Mouse (Mus musculus) adrenal gland, adult (tissue): Measurements from ENCODE around the gene Ctsh.
A peak's percentile ranks its signal among the peaks of the same experiment; 100 is the strongest.

Experiments used
- DNase-seq, 2 experiments: peaks; one replicate each; pipeline ENCODE4 v3.0.0; 2022 to 2023; ENCODE audit warnings: low spot score in 1 of 2; ENCODE audit not compliant: inconsistent age in 2 of 2

Gene Ctsh

DNA sequence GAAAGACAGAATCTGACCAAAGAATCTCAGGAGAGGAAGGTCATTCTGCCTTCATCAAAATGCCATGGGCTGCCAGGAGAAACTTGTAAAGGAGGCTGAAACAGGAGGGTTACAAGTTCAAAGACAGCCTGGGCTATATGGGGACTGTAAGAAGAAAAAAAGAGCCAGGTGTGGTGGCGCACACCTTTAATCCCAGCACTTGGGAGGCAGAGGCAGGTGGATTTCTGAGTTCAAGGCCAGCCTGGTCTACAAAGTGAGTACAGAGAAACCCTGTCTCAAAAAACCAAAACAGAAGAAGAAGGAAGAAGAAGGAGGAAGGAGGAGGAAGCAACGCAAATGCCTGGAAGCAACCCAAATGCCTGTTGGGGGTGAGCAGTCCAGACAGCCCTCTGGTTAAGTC is at the start of gene Ctsh:
Gene Ctsh (plus strand): TSS at position 301 of the 400 bp plus-strand sequence.
- no peak for DNase-seq

GRCm38 (mm10) chr9:90006432-90006831 is 47.5 kb upstream of the Ctsh start:
- no peak for DNase-seq

- no peak for DNase-seq
Measured at GRCm38 (mm10) chr9:90007094-90007493, 46.9 kb upstream of the Ctsh start.

DNA sequence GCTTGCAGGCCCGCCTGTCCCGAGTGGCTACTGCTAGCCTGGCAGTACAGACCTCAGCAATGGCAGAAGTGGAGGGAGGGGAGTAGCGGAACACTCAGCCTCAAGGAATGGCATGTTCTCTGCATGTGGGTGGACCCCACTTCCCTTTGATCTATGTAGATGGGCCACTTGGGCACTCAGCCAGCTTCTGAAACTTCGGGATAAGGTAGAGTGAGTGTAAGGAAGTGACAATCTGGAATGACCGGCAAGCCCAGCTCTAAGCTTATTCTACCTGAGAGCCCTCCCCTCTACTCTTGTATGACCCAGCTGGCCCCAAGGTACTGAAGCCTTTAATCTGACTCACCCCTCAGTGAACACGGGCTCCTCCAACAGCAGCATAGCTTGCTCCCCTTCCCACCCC is 45.8 kb upstream of the Ctsh start:
- peak in 1 of 2 experiments; percentile 14 for DNase-seq

DNA sequence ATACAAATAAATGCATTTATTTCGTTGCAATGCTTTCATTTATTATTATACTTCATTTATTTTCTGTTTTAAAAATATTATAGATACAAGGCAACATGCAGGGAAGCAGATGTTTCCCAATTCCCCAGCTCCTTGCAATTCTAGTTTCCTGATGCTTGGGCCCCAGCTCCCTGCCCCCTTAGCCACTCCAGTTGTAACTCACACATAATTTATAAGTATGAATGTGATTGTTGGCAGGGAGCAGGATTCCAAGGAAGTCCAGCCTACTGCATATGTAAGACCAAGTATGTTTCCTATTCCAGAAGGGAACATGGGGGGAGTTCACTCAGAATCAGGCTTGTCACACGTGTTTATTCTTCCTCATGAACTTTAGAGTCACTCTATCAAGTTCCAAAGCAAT is 42.1 kb upstream of the Ctsh start:
- no peak for DNase-seq

DNA sequence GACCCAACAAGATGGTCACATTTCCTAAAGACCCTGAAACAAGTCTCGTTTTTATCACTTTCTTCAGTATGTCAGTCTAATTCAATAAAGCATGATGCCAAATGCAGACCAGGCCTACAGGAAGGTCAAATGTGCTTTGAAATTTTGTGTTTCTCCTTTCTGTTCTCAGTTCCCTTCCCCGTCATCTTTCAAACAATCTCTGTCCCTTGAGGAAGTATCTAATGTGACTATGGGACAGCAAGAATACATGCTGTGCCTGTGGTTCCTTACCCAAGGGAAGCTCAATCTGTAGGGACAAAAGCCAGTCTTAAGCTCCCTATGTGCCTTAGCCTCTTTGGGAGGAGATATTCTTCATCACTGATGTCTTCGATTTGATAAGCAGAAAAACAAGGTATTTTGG is 39.3 kb upstream of the Ctsh start:
- DNase-seq: no peak

DNA sequence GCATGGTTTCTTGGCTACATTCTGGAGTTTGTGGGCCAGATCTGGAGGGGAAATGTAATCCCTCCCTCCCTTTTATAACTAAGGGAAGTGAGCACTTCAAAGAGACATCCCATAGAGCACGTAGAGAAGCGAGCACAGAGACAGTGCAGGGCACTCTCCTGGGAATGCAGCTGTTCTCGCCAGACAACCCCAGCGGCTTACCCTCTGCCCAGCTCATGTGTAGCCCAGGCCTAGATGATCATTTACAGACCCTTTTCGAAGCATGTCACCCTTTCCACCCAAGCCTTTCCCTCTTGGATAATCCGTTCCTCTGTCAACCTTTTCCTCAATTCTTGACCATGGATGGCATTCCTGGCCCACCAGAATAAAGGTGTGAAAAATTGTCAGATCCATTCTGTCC is 37.7 kb upstream of the Ctsh start:
- no peak for DNase-seq

GRCm38 (mm10) chr9:90020866-90021265 is 33.1 kb upstream of the Ctsh start:
- DNase-seq: no peak

- peak in 1 of 2 experiments; percentile 28 for DNase-seq
Measured at GRCm38 (mm10) chr9:90021442-90021841, 32.5 kb upstream of the Ctsh start.

DNA sequence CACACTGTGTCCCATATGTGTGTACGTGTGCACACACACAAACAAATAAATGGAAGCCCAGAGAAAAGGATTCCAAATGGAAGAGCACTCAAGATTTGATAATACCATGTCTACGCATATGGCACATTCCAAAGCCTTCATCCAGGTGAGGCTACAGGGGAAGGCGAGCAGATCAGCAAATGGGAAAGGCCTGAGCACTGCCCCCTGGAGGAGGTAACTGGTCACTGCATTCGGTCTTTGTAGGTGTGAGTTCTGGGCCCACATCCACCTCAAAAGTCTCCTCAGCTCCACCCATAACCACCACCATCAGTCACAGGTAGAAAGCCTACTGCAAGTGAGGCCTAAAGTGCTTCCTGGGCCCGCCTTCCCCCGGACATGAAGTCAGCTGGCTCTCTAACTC is 26.2 kb upstream of the Ctsh start:
- DNase-seq: peak in 1 of 2 experiments; percentile 33

DNA sequence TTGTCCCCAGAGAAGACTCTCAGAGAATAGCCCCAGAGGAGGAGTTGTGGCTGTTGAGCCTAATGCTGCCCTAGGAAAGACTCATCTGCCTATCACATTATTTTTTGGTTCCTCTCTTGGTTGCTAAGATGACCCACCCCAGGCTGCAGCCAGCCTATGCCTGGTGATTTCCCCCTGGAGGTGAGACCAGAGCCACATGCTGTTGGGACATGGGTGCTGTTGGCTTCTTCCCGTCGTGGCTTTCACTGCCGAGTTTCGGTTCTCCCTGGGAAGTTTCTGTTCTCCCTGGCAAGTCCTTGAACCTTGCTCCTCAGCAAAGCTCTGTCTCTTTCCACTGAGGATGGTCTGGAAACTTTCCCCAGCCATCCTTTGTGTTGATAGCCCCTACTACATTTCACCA is 20.0 kb upstream of the Ctsh start:
- DNase-seq: peak; percentile 39 to 64

GRCm38 (mm10) chr9:90035168-90035567 is 18.8 kb upstream of the Ctsh start:
- DNase-seq: no peak

- peak in 1 of 2 experiments; percentile 28 for DNase-seq
Measured at GRCm38 (mm10) chr9:90035794-90036193, 18.2 kb upstream of the Ctsh start.

- peak in 1 of 2 experiments; percentile 18 for DNase-seq
Measured at GRCm38 (mm10) chr9:90036313-90036712, 17.6 kb upstream of the Ctsh start.

DNA sequence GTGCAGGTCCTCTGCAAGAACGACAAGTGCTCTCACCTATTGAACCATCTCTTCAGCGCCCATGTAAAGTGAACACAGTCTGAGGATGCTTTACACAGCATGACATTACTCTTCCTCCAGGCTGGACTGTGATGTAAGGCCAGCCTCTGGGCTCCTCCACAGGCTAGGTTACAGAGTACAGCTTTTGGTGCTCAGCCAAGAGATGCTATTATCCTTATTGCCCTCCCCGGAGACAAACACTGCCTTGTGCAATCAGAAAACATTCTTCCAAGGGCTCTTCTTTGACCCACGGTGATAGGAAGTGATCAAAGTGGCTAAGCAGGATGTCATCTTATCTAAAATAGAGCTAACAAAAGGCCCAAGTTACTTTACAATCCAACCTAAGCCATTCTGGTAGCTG is 15.4 kb upstream of the Ctsh start:
- DNase-seq: no peak

- DNase-seq: no peak
Measured at GRCm38 (mm10) chr9:90040916-90041315, 13.0 kb upstream of the Ctsh start.

- no peak for DNase-seq
Measured at GRCm38 (mm10) chr9:90041556-90041955, 12.4 kb upstream of the Ctsh start.

GRCm38 (mm10) chr9:90042906-90043305 is 11.0 kb upstream of the Ctsh start:
- DNase-seq: peak in 1 of 2 experiments; percentile 41

DNA sequence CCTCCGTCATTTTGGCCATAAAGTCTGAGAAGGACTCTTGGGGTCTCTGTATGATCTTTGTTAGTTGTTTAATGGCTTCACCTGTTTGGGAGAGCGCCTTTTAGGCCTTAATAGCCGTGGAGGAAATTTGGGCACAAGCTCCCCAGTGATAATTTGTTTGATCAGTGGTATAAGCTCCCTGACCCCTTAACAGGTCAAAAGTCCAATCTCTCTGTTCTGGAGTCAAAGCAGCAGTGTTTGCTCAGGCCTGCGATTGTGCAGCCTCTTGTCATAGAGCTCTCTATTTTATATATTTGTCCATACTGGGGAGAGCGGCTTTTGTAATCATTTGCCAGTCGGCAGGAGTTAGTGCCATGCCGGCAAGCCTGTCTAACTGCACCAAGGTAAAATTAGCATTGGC is 8.8 kb upstream of the Ctsh start:
- DNase-seq: no peak

GRCm38 (mm10) chr9:90047937-90048627 is 5.9 kb upstream of the Ctsh start:
- peak in 1 of 2 experiments; percentile 26 for DNase-seq

GRCm38 (mm10) chr9:90054371-90055145 is 606 bp downstream of the Ctsh start:
- DNase-seq: peak; percentile 89 to 94

DNA sequence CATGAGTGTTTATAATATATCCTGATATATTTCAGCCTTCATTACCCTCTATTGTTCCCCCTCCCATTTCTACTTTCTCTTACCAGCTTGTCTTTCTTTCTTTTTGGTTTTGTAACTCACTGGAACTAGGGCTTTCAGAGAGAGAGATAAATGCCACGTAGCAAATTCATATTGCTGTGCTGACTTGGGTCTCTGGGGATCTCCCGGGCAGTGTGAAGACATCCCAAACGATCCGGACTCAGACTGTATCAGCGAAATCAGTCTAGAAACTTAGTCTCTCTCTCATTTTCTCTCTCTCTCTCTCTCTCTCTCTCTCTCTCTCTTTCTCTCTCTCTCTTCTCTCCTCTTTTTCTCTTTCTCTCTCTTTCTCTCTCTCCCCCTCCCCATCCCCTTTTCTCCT is 1.5 kb downstream of the Ctsh start:
- DNase-seq: no peak
